Mouse (Mus musculus) right cerebral cortex, postnatal 10 days (tissue): Measurements from ENCODE around the gene Exosc6.
"Not testable (repeated sequence)": the region's sequence is repeated elsewhere in the genome, so short reads cannot be mapped to it uniquely, and the experiment has no call there.

ENCODE experiments used
- DNase-seq, 2 experiments: peaks; one replicate each; pipeline ENCODE4 v3.0.0; 2021; ENCODE audit warnings: low spot score in 2 of 2

The Exosc6 gene

GRCm38 (mm10) chr8:111061688-111062071 lies 5.5 kb downstream of the Exosc6 start:
- DNase-seq = no peak

- DNase-seq = peak; percentile 90 to 91
These were observed 6.1 kb downstream of the Exosc6 start for GRCm38 (mm10) chr8:111062072-111062757.

GRCm38 (mm10) chr8:111062893-111063292 lies 6.8 kb downstream of the Exosc6 start:
- no peak for DNase-seq

- no peak for DNase-seq
These were observed 10.2 kb downstream of the Exosc6 start for GRCm38 (mm10) chr8:111066308-111066707.

GRCm38 (mm10) chr8:111067439-111067838 lies 11.3 kb downstream of the Exosc6 start:
- no peak for DNase-seq

- not testable (repeated sequence) for DNase-seq
These were observed 12.5 kb downstream of the Exosc6 start for GRCm38 (mm10) chr8:111068660-111069059.

GRCm38 (mm10) chr8:111075926-111076325 lies 19.8 kb downstream of the Exosc6 start:
- DNase-seq = peak in 1 of 2 experiments; percentile 45

GRCm38 (mm10) chr8:111079461-111079860 lies 23.3 kb downstream of the Exosc6 start:
- no peak for DNase-seq

GRCm38 (mm10) chr8:111079861-111080271 lies 23.7 kb downstream of the Exosc6 start:
- DNase-seq = no peak

- DNase-seq = no peak
These were observed 25.6 kb downstream of the Exosc6 start for GRCm38 (mm10) chr8:111081580-111082258.

GRCm38 (mm10) chr8:111083936-111084335 lies 27.8 kb downstream of the Exosc6 start:
- DNase-seq = not testable (repeated sequence)

- DNase-seq = peak; percentile 77 to 88
These were observed 34.0 kb downstream of the Exosc6 start for GRCm38 (mm10) chr8:111090126-111090525.

- DNase-seq = no peak
These were observed 35.6 kb downstream of the Exosc6 start for GRCm38 (mm10) chr8:111091706-111092105.

- DNase-seq = not testable (repeated sequence)
These were observed 36.2 kb downstream of the Exosc6 start, which contains the start of gene Clec18a for GRCm38 (mm10) chr8:111092326-111092725. TSS of gene Clec18a (minus strand) at chr8:111092426.

GRCm38 (mm10) chr8:111093865-111094718 lies 38.0 kb downstream of the Exosc6 start, which contains the start of gene Pdpr:
TSS of gene Pdpr (plus strand) at chr8:111094630.
- DNase-seq = peak; percentile 94 to 95

GRCm38 (mm10) chr8:111094719-111095302 lies 38.7 kb downstream of the Exosc6 start:
- DNase-seq = peak in 1 of 2 experiments; percentile 38
